Mouse (Mus musculus) lung, postnatal 0 days (tissue): ENCODE measurements at regions not wholly inside any gene's neighbourhood (a gene's known extent, or its start where the extent isn't known, plus 50 kb on each side); places are given as distances from the start of the nearest gene placed in this dataset.

Experiments
- ATAC-seq: fragments of 200-750 bp; cut with Nextera tagmentation; 2 replicates; pipeline ENCODE4 v1.8.0; 2017; ENCODE audit warnings: moderate library complexity
- DNase-seq: peaks from one replicate; pipeline ENCODE4 v3.0.0-alpha.2; 2016; ENCODE audit warnings: low spot score
- H3K27ac ChIP-seq: fragments of 300-500 bp; sonication (generic); 2 replicates; pipeline ENCODE4 v1.5.1; 2014; ENCODE audit warnings: antibody characterized with exemption, mild to moderate bottlenecking, low read length, mixed read lengths
- H3K27me3 ChIP-seq: fragments of 300-500 bp; sonication (generic); replicated peaks from 2 replicates; pipeline ENCODE4 v1.6.1; 2014; ENCODE audit warnings: low read length, mixed read lengths; ENCODE audit not compliant: insufficient read depth
- H3K36me3 ChIP-seq: fragments of 300-500 bp; sonication (generic); 2 replicates; pipeline ENCODE4 v1.6.1; 2014; ENCODE audit warnings: low read length, mixed read lengths; ENCODE audit not compliant: insufficient read depth
- H3K4me1 ChIP-seq: fragments of 300-500 bp; sonication (generic); 2 replicates; pipeline ENCODE4 v1.6.1; 2014; ENCODE audit warnings: antibody characterized with exemption, low read depth, low read length, mixed read lengths; ENCODE audit not compliant: insufficient read depth
- H3K4me2 ChIP-seq: fragments of 300-500 bp; sonication (generic); replicated peaks from 2 replicates; pipeline ENCODE4 v1.6.1; 2014; ENCODE audit warnings: low read depth, mild to moderate bottlenecking, low read length, moderate library complexity, mixed read lengths
- H3K4me3 ChIP-seq: fragments of 300-500 bp; sonication (generic); 2 replicates; pipeline ENCODE4 v1.5.1; 2014; ENCODE audit warnings: low read depth, low read length
- H3K9ac ChIP-seq: fragments of 300-500 bp; sonication (generic); replicated peaks from 2 replicates; pipeline ENCODE4 v1.6.1; 2014; ENCODE audit warnings: low read depth, mild to moderate bottlenecking
- H3K9me3 ChIP-seq: fragments of 300-500 bp; sonication (generic); 2 replicates; pipeline ENCODE4 v1.6.1; 2016; ENCODE audit warnings: low read length, mixed read lengths
- CTCF ChIP-seq: IDR thresholded peaks from 2 replicates; pipeline ENCODE4 v1.5.1; 2016; ENCODE audit warnings: antibody characterized with exemption, mild to moderate bottlenecking
- EP300 ChIP-seq: IDR thresholded peaks from 2 replicates; pipeline ENCODE4 v1.6.1; 2016; ENCODE audit warnings: antibody characterized with exemption, mild to moderate bottlenecking, control low read depth
- WGBS: fragments of 180-500 bp; shearing (Covaris S2); extraction: QIAGEN DNeasy Blood & Tissue Kit; methylation state at CpG from one replicate; pipeline ENCODE4 v1.1.7; 2014; 5-methylcytosine and 5-hydroxymethylcytosine counted together

GRCm38 (mm10) chr4:91093885-91094284 lies 306.7 kb downstream of the Elavl2 start:
- DNase-seq, result no peak
- ATAC-seq, result no peak
- Histone ChIP-seq H3K4me3 (no peak overlapping the region), H3K9ac (no peak overlapping the region), H3K9me3 (no peaks in the 10 kb centered on the region), H3K36me3 (no peaks in the 10 kb centered on the region), H3K27me3 (no peaks in the 10 kb centered on the region), H3K4me2 (no peak overlapping the region), H3K4me1 (no peaks in the 10 kb centered on the region), H3K27ac (no peak overlapping the region)
- 76% methylated on average over 4 of the region's 4 CpGs for WGBS
- TF ChIP-seq CTCF (no peak), EP300 (no peak)

GRCm38 (mm10) chr4:91092323-91092722 lies 308.3 kb downstream of the Elavl2 start:
- no peak for TF ChIP-seq EP300
- no peak for TF ChIP-seq CTCF
- ATAC-seq (no peak), DNase-seq (no peak)
- H3K4me3 ChIP-seq, result no peak overlapping the region
- no peak overlapping the region for H3K27ac ChIP-seq
- H3K4me2 ChIP-seq, result no peak overlapping the region
- no peak overlapping the region for H3K9ac ChIP-seq
- no peaks in the 10 kb centered on the region for H3K36me3 ChIP-seq
- H3K9me3 ChIP-seq, result no peaks in the 10 kb centered on the region
- no peaks in the 10 kb centered on the region for H3K27me3 ChIP-seq
- H3K4me1 ChIP-seq, result no peaks in the 10 kb centered on the region
- 79% methylated on average over 8 of the region's 8 CpGs for WGBS

DNA sequence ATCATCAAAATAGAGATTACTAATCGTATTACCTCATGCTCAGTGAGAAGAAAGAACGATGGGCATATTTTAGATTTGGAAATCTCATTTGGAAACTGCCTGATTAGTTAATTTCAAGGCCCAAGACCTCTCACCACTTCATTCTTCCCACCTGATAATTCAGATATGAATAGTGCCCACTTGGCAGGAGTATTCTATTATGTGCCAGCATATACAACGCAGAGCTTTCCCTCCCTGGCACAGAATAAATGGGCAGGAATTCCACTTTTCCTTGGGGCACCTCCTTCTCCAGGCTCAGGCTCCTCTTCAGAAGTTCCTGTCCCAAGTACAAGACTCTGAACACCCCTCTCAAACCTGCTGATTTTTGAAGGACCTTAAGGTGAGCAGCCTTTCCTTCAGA lies 308.7 kb downstream of the Elavl2 start:
- DNase-seq, result no peak
- Histone ChIP-seq H3K4me2 (no peak overlapping the region), H3K27me3 (no peaks in the 10 kb centered on the region), H3K4me3 (no peak overlapping the region), H3K9ac (no peak overlapping the region), H3K4me1 (no peaks in the 10 kb centered on the region), H3K27ac (no peak overlapping the region), H3K9me3 (no peaks in the 10 kb centered on the region), H3K36me3 (no peaks in the 10 kb centered on the region)
- TF ChIP-seq CTCF, result no peak
- TF ChIP-seq EP300, result no peak
- ATAC-seq, result no peak
- WGBS, result 81% methylated on average over 3 of the region's 3 CpGs

DNA sequence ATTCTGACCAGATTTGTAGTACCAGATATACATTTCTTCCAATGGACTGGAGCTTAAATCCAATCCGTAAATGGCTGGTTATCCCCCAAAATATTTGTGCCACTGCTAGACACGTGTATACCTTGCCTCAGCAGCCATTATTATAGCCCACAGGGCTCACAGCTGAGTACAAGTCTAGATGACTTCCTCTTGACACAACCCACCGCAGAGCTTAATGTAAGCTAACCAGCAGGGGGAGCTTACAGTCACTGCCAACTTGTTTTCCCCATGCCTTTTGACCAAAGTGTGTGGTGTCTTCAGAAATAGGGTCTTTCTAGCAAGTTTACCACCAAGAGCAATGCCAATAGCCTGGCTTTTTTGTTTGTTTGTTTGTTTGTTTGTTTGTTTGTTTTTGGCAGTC lies 316.6 kb downstream of the Elavl2 start:
- Histone ChIP-seq H3K4me3 (no peak overlapping the region), H3K36me3 (no peaks in the 10 kb centered on the region), H3K4me2 (no peak overlapping the region), H3K27ac (no peak overlapping the region), H3K9ac (no peak overlapping the region), H3K9me3 (no peaks in the 10 kb centered on the region), H3K27me3 (no peaks in the 10 kb centered on the region), H3K4me1 (no peaks in the 10 kb centered on the region)
- 51% methylated on average over 3 of the region's 3 CpGs for WGBS
- no peak for DNase-seq
- no peak for ATAC-seq
- no peak for TF ChIP-seq EP300
- peak; percentile 41 for TF ChIP-seq CTCF

GRCm38 (mm10) chr4:91081447-91081846 lies 319.1 kb downstream of the Elavl2 start:
- Histone ChIP-seq H3K4me3 (no peak overlapping the region), H3K9me3 (no peaks in the 10 kb centered on the region), H3K36me3 (no peaks in the 10 kb centered on the region), H3K27ac (no peak overlapping the region), H3K27me3 (no peaks in the 10 kb centered on the region), H3K4me1 (no peaks in the 10 kb centered on the region), H3K9ac (no peak overlapping the region), H3K4me2 (no peak overlapping the region)
- 77% methylated on average over 4 of the region's 4 CpGs for WGBS
- ATAC-seq (no peak), DNase-seq (no peak)
- TF ChIP-seq CTCF (no peak), EP300 (no peak)

DNA sequence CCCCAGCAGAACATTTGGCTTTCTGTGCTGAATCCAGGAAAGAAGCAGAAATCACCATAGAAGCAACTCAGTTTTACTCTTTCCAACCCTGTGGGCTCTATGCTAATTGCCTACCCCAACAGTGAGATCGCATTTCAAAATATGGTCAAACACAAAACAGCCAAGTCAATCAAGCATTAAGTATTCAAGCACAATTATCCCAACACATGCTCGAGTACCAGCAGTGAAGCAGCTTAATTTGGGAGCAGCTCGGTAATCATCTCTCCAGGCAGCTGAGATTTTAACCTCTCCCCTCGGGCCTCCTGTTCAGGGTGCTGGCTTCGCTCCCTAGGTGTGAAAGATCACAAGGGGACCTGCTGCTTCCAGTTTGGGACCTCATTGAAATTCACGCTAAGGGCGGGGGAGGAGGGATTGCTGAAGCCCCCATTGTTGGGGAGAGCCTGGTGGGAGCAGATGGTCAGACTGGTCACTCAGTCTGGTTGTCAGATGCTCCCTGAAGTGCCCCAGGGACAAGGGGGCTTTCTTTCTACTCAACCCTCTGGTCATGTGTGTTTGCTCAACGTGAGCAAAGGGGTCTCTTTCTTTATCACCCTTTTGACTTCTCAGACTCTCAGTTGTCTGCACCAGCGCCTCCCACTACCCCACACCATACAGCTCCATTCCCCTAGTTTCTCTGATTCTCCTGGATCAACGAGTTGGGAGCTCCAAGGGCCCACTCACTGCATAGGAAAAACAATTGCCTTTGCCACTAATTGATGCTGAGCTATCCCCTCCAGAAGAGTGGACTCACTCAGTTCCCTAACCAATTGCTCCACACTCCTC lies 319.8 kb downstream of the Elavl2 start:
- H3K9ac ChIP-seq, result no peak overlapping the region
- H3K4me3 ChIP-seq, result no peak overlapping the region
- 39% methylated on average over 10 of the region's 10 CpGs for WGBS
- no peak overlapping the region for H3K4me2 ChIP-seq
- no peak for TF ChIP-seq EP300
- TF ChIP-seq CTCF, result no peak
- H3K4me1 ChIP-seq, result no peaks in the 10 kb centered on the region
- DNase-seq (no peak), ATAC-seq (no peak)
- H3K9me3 ChIP-seq, result no peaks in the 10 kb centered on the region
- no peaks in the 10 kb centered on the region for H3K27me3 ChIP-seq
- no peaks in the 10 kb centered on the region for H3K36me3 ChIP-seq
- no peak overlapping the region for H3K27ac ChIP-seq
